Mouse (Mus musculus) T-cell, adult 2 months (primary cell): ENCODE measurements around the gene Cyp26b1.
A peak's percentile ranks its signal among the peaks of the same experiment; 100 is the strongest.
"Not testable (repeated sequence)": the region's sequence is repeated elsewhere in the genome, so short reads cannot be mapped to it uniquely, and the experiment has no call there.

ENCODE experiments used
- DNase-seq: peaks from one replicate; pipeline ENCODE4 v3.0.0; 2022; ENCODE audit warnings: low spot score

Cyp26b1 gene

GRCm38 (mm10) chr6:84593693-84594092 lies at the start of gene Cyp26b1:
TSS of gene Cyp26b1 (minus strand) at chr6:84593908.
- no peak for DNase-seq

DNA sequence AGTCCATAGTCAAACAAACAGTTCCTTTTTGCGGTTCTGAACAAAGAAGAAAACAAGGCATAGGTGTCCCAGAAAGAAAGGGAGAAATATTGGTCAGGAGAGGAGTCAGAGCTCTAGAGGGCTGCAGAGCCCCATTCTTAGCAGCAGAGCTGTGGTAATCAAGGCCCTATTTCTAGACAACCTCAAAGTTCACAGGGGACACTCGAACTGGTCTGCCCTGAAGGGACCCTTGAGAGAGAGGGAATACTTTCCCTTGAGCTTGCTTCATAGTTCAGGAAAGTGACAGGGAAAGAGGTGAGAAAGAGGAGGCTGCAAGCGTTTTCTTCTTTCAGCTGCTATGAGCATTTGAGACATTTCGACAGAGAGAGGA lies 47.3 kb upstream of the Cyp26b1 start:
- DNase-seq, result no peak

DNA sequence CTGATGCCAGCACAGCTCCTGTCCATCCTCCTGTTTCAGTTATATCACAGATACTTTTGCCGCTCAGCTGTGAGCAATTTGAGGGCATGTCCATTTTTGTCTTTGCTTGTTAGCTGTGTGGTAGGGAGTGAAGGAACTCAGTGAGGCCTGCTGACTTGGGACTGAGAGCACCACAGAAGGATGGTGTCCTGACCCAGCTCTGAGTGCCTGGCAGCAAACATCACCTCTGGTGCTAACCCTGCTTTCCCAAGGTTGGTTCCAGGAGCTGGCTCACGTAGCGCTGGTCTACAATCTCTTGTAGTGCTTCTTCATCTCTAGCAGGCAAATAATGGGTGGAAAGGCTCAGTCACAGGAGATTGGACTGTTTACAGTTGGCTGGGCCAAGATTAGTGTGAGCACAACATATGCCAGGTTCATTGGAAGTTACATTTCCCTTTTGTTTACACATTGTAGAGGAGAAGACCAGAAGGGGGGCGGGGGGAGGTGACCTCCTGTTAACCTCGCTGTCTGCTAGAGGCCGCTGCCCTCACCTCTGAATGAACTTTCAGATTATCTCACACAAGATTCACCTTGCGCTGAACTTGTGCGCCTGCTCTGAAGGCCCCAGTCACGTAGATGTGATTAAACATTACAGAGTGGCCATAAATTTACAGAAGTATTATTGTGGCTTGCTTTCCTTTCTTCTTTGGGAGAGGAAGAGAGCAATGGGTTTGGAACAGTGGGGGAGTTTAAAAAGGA lies 46.8 kb upstream of the Cyp26b1 start:
- peak; percentile 5 for DNase-seq

DNA sequence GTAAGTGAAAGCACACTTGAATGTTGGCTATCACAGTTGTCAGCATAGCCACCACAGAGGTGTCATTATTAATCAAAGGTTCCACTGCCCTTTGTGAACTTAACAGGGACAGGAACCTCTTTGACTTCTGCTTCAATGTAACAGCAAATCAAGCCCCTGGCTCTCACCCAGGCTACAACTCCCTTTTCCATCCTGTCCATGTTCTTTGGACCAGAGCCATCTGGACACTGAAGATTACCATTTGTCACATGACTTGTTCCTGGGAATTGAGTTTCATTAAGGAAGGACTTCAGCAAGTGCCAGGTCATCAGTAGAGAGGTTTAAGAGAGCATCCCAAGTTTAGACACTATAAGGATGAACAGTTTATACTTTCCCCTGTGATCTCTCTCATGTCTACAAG lies 44.5 kb upstream of the Cyp26b1 start:
- DNase-seq, result no peak

DNA sequence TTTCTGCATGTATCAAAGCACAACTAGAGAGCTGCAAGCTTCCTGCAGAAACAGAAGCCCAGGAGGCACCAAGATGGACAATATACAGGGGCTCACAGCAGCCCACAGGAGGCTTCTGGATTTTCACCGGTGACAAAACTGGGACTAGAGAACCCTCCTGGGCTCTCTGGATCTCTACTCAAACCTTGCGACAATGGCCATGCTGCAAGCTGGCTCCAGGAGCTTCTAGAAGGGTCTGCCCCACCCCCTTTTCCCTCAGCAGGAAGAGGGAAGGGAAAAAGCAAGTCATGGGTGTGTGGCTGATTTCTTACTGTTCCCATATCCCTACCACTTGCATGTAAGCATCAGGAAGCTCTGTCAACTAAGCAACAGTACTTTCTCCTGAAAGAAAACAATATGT lies 37.9 kb upstream of the Cyp26b1 start:
- no peak for DNase-seq

- DNase-seq, result no peak
Measured at GRCm38 (mm10) chr6:84630276-84630675, 36.6 kb upstream of the Cyp26b1 start.

GRCm38 (mm10) chr6:84628831-84629230 lies 35.1 kb upstream of the Cyp26b1 start:
- DNase-seq, result no peak

DNA sequence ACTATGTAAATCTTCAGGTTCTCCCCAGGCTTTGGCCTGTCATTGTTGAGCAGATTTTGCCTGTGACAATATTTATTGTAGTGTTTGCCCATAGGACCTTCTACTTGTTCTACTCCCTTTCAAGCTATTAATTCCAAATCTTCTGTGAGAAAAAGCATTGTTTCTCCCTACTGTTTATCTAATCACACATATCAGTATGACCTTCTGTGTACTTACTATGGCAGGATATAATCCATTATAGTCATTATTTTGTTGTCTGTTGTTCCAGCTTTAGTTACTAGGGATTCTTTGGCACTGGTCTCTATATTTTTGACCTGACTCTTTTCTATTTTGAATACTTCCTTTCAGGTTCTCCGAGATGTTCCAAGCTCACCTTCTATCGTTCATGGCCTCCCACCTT lies 32.7 kb upstream of the Cyp26b1 start:
- no peak for DNase-seq

GRCm38 (mm10) chr6:84619166-84619565 lies 25.5 kb upstream of the Cyp26b1 start:
- no peak for DNase-seq

- peak; percentile 80 for DNase-seq
Measured at GRCm38 (mm10) chr6:84617051-84617450, 23.3 kb upstream of the Cyp26b1 start.

DNA sequence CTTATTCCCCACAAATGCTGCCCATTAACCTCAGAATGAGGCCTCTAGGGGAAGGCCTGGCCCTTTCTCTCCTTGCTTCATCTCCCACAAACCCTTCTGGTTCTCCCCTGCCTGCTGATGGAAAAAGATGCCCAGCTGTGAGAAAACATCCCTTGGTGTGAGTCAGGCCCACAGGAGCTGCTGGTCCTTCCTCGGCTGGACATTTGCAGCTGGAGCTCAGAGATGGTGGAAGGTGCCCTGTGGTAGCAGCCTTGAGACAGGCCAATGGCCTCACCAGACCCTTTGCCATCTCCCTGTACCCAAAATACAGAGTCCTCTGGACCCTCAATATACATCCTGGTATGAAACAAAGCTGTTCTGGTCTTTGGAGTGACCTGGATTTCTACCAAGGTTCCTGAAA lies 22.9 kb upstream of the Cyp26b1 start:
- DNase-seq, result no peak

DNA sequence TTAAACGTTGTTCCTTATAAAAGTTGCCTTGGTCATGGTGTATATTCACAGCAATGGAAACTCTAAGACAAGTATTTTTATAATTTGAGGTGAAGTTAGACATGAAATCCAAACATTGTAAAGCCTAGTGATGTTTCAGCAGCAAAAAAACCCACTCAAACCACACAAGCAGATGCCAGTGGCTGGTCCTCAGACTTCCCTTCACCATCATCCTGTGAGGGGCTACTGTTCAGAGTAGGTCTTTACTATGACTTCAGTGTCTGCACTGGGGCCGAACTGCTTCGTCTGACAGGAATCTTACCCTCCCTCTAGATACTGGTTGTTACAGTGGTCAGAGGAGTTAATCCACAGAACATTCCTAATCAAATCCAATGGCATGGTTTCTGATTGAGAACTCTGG lies 19.9 kb upstream of the Cyp26b1 start:
- no peak for DNase-seq

DNA sequence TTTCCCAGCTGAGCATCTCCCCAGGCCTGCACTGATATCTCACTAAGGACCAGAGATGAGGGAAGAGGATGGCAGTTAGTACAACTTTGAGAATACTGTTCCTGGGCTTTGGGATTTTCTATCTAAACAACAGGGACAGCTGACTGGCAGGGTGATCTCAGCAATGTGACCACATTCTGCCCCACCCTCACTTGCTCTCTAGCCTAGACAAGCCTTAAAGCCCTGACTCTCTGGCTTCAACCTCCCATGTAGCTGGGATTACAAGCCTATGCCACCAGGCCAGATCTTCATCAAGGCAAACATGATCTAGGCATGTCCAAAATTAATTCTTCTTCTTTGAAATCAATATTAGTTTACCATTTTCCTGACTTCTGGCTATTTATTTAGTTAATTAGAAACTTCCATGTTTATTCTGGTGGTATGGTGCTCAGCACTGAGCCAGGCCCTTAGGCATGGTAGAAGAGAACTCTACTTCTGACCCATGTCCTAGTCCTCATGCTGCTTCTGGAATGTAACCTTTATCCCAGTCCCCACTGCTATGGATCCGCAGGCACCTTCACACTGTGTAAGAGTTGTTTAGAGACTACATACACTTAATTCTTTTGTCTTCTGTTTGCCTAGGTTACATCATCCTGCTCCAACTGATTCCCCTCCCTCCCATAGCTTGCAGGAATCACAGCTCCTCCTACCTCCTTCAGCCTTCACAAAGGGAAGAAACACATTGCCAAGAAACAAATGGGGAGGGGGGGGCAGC lies 7.6 kb upstream of the Cyp26b1 start:
- no peak for DNase-seq

DNA sequence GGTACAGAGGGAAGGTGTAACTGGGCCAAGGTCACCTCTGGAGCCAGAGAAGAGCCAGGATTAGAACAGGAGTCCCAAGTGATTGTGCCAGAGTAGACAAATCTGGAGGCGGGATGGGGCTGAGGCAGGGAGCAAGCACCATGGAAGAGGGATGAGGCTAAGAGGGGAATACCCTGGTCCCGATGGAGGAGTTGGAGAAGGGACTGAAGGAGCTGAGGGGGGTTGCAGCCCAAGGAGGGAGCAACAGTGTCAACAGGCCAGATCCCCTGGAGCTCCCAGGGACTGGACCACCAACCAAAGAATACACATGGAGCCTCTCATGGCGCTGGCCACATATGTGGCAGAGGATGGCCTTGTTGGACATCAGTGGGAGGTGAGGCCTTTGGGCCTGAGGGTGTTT lies 5.6 kb upstream of the Cyp26b1 start:
- not testable (repeated sequence) for DNase-seq

GRCm38 (mm10) chr6:84598725-84599124 lies 5.0 kb upstream of the Cyp26b1 start:
- no peak for DNase-seq

DNA sequence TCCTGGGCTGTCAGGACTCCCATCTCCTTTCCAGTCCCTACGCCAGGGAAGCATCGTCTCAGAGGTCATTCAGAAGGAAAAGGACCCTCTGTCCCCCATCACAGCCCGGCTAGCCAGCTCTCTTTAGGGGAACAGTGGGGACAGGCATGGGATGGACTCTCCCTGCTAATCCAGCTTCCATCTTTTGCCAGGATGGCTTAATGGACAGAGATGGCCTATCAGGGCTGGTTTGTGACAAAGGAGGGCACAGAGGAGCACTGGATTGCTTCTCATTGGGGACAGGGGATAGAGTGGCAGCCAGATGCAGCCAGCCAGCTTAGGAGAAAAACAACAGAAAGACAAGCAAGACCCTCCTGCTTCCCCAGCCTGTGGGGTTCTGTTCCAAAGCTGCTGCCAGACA lies 918 bp upstream of the Cyp26b1 start:
- no peak for DNase-seq

DNA sequence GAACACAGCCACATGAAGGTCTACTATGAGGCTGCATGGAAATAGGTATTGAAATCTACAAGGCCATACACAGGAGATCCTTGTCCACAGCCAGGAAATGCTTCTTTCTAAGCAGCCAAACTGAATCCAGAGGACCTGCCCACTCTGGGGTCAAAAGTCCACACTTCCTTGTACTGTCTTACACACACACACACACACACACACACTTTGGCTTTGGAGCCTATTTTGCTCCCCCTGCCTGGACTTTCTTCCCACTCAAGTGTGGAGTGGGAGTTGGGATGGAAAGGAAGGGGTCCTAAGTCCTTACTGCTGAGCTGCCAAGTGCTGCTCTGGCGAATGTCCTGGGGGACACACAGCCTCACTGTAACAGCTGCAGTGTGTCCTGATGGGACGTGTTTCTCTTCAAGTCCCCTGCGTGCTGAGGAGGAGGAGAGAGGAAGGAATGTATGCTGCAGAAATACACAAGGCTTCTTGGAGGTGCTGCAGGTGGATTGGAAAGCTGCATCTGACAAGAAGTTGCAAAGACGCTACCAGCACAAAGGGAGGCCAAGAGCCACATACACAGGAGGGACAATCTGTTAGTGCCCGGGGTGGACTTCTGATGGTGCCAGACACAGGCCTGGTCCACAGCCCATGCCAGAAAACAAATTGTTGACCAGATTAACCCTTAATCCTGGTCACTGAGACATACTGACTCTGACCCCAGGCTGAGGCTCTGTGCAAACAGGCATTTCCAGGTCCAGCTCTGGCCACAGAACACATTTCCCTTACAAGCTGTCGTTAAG lies 2.6 kb downstream of the Cyp26b1 start:
- no peak for DNase-seq

DNA sequence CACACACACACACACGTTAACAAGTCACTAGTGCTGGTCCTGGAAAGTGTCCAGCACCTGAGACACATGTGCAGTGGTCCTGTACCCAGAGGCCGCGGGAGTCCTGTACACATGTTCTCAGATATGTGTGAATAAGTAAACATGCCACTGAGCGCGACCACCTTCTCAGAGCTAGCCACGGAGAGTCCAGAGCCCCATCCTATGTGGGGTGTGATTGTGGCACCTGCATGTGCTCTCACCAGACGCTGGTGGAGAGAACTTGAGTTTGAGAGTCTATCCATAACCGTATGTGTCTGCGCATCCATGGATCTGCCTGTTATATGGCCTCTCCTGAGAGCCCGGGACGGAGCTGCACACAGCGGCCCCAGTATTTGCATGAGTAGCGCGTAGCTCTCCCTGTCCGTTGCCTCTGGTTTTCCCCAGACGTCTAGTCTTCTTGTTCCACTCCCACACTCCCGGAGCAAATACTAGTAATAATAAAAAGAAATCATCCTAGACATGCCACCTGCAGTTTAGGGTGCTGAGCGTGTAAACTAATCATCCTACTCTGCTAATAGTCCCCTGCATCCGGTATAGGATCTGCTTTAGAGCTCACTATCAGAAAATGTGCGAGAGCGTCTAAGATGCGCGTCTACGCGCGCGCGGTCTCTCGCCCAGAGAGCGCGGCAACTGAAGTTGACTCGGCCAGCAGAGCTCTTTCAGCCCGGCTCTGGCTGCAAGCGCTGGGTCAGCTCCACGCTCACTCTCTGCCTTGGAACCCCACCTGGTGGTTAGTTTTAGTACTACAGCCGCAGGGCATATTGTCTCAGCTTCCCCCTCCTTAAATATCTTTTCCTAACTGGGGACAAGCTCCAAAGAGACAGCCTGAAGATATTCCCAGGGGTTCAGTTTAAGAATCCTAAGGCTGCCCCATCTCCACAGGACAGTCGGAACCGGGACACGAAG lies 3.7 kb downstream of the Cyp26b1 start:
- DNase-seq, result peak; percentile 48

DNA sequence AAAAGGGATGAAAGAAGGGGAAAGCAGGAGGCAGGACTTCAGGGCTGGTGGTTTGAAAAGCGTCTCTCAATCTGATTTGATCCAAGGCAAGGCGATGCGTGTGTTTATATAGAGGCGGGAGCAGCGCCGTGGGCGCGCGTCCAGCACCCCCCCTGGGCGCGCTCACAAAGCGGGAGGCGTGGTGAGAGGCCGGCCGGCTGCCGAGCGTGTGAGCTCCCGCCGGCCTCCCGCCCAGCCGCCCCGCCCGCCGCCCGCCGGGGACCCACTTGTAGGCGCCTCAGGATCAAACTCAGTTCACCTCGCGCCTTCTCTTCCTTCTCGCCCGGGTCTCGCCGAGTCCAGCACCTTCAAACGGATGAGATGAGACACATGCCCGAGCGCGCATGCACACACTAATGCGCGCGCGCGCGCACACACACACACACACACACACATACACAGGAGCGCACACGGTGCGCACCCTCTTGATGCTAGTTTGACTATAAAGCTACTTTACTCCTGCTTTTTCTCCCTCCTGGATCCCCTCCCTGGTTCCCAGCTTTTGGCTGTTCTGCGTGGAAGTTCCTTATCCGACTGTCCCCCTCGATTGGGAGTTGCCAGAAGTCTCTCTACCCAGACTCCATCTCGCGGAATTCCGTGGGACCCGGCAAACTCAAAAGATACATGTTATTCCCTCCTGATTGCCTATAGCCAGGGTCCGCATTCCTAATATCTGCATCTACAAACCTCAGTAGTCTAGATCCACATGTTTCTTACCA lies 4.6 kb downstream of the Cyp26b1 start:
- DNase-seq, result no peak

- no peak for DNase-seq
Measured at GRCm38 (mm10) chr6:84588221-84588894, 5.3 kb downstream of the Cyp26b1 start.
